Mouse (Mus musculus) bone marrow macrophage, adult 2 months (primary cell): Measurements from ENCODE around the gene Frmd4b.

Source experiments
- CTCF ChIP-seq: IDR thresholded peaks from 2 replicates; pipeline ENCODE4 v1.5.1; 2012; ENCODE audit warnings: low read depth, mild to moderate bottlenecking, low read length, moderate library complexity
- POLR2A ChIP-seq: IDR thresholded peaks from 2 replicates; pipeline ENCODE4 v1.6.1; 2012; ENCODE audit warnings: mild to moderate bottlenecking, low read depth, low read length, borderline replicate concordance

- no peak for TF ChIP-seq CTCF
- TF ChIP-seq POLR2A = no peak
Observed at GRCm38 (mm10) chr6:97462421-97462820, 154.9 kb downstream of the Frmd4b start.
